Mouse (Mus musculus): Measurements from ENCODE around the gene Zc3h12c. TPM values are rescaled to one million over a fixed set of nuclear protein-coding genes. Genes with fewer than 3 reads are reported as not detected.

Zc3h12c gene
- total and polyA plus RNA-seq, 3 experiments = 1.3 TPM; not detected in 1

DNA sequence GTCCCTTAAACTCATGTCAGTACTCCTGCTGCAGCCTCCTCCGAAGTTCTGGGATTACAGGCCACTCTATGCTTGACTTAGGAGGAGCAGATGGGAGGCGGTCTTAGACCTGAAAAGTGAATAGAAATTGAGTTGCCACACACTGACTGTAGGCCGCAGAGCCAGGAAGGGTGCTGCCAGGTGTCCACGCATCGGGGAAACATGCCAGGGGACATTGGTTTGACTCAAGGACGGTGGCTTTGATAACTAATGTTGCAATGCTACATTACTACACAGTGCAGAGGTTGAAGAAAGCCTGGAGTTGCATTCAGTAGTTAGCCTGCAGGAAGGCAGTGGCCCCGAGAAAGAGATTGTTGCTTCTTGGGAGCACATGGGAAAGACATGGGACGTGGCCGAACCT is 76.6 kb downstream of the Zc3h12c start:
- no peak overlapping the region for H3K4me3 ChIP-seq (ENCODE audit: control insufficient read depth in 1 of 2, insufficient read depth in 1 of 2, low read depth in 2 of 2, low read length in 2 of 2)
- no peak overlapping the region for H3K27ac ChIP-seq (ENCODE audit: control insufficient read depth, low read depth, low read length)
- peaks cover 13 to 16% of the 10 kb centered on the region in 2 experiments for H3K36me3 ChIP-seq (ENCODE audit: control insufficient read depth in 1 of 2, insufficient read depth in 2 of 2, low read length in 2 of 2)
- TF ChIP-seq USF2 (IDR thresholded peaks at IDR 0.05; ENCODE audit: borderline replicate concordance in 1 of 2, insufficient read depth in 1 of 2, low read depth in 1 of 2, low read length in 2 of 2) = no peak
- no peak for TF ChIP-seq RCOR1 (IDR thresholded peaks at IDR 0.05; ENCODE audit: low read depth, low read length)
- TF ChIP-seq ZMIZ1 (IDR thresholded peaks at IDR 0.05; ENCODE audit: low read depth, low read length) = no peak
- no peak for TF ChIP-seq MEF2A (IDR thresholded peaks at IDR 0.05; ENCODE audit: extremely low read depth, insufficient replicate concordance, low read depth, low read length, poor library complexity, severe bottlenecking)
- TF ChIP-seq TCF12 (IDR thresholded peaks at IDR 0.05; ENCODE audit: low read depth, low read length) = no peak
- no peak for TF ChIP-seq TAL1 (IDR thresholded peaks at IDR 0.05; ENCODE audit: low read length)
- no peaks in the 10 kb centered on the region for H3K27me3 ChIP-seq (ENCODE audit: control insufficient read depth in 1 of 2, insufficient read depth in 2 of 2, low read length in 2 of 2)
- no peaks in the 10 kb centered on the region for H3K9me3 ChIP-seq (replicated peaks; ENCODE audit: insufficient read depth, low read length)
- H3K9ac ChIP-seq (ENCODE audit: control insufficient read depth, low read depth, low read length, poor library complexity, severe bottlenecking) = no peak overlapping the region
- H3K79me2 ChIP-seq (ENCODE audit: control insufficient read depth, insufficient read depth, low read length, poor library complexity) = no peaks in the 10 kb centered on the region
- DNase-seq (ENCODE audit: low read depth, low spot score) = no peak
- peaks cover 15 to 28% of the 10 kb centered on the region in 2 experiments for H3K4me1 ChIP-seq (ENCODE audit: control insufficient read depth in 1 of 2, insufficient read depth in 2 of 2, low read length in 2 of 2)

DNA sequence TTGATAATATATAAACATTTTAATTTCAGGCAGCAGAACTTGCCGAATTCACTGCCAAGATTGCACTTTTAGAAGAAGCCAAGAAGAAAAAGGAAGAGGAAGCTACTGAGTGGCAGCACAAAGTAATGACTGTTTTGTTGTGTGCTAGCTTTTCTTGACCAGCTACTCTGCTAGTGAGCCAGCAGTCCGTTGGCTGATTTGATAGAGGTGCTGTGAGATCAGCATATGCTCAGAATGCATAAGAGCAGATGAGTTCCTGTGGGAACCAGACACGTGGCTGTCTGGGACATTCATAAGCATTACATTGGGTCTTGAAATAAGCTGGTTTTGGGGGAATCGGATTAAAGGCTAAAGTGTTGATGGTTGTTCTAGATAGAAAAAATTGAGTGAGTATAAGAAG is 86.0 kb downstream of the Zc3h12c start:
- no peaks in the 10 kb centered on the region for H3K27me3 ChIP-seq (ENCODE audit: control insufficient read depth in 1 of 2, insufficient read depth in 2 of 2, low read length in 2 of 2)
- peaks cover 1% of the 10 kb centered on the region; the same call in 1 of the 2 replicates for H3K79me2 ChIP-seq (ENCODE audit: control insufficient read depth, insufficient read depth, low read length, poor library complexity)
- no peaks in the 10 kb centered on the region for H3K9me3 ChIP-seq (replicated peaks; ENCODE audit: insufficient read depth, low read length)
- peaks cover 18 to 52% of the 10 kb centered on the region in 2 experiments for H3K36me3 ChIP-seq (ENCODE audit: control insufficient read depth in 1 of 2, insufficient read depth in 2 of 2, low read length in 2 of 2)
- no peak overlapping the region; the same call in 1 of the 2 replicates for H3K9ac ChIP-seq (ENCODE audit: control insufficient read depth, low read depth, low read length, poor library complexity, severe bottlenecking)
- peak; percentile 61 for DNase-seq (ENCODE audit: low read depth, low spot score)
- peak overlapping the region; percentile 43 for H3K27ac ChIP-seq (ENCODE audit: control insufficient read depth, low read depth, low read length)
- TF ChIP-seq ELF1 (IDR thresholded peaks at IDR 0.05; ENCODE audit: low read depth, low read length) (peak; percentile 17; the same call in 1 of the 2 replicates), MXI1 (IDR thresholded peaks at IDR 0.05; ENCODE audit: low read depth, low read length) (0 out of 2 replicates have a peak, but pooled peaks have one; percentile 59), SIN3A (IDR thresholded peaks at IDR 0.05; ENCODE audit: low read length) (0 out of 2 replicates have a peak, but pooled peaks have one; percentile 10), ZKSCAN1 (IDR thresholded peaks at IDR 0.05; ENCODE audit: low read depth, low read length) (no peak)
- H3K4me1 ChIP-seq (ENCODE audit: control insufficient read depth in 1 of 2, insufficient read depth in 2 of 2, low read length in 2 of 2) = peaks cover 10 to 17% of the 10 kb centered on the region in 2 experiments
- no peak overlapping the region for H3K4me3 ChIP-seq (ENCODE audit: control insufficient read depth in 1 of 2, insufficient read depth in 1 of 2, low read depth in 2 of 2, low read length in 2 of 2)

DNA sequence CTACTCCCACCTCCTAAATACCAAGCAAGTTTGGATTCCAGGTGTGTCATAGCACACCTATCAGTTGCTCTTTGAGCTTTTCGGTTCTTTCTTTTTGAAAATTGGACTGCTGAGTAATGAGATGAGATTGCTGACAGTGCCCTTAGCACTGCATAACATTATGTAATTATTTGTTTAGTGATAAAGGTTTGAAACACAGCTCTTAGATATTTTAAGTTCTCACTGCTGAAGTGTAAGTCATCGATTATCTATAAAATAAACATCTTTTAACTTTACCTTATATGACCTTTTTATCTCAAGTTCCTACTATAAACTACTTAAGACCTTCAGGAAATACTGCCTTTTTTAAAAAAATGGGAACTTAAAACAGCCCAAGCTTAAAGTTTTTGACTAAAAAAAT is 86.4 kb downstream of the Zc3h12c start:
- Histone ChIP-seq H3K4me3 (ENCODE audit: control insufficient read depth in 1 of 2, insufficient read depth in 1 of 2, low read depth in 2 of 2, low read length in 2 of 2) (peak overlapping the region in 1 of 2 experiments; percentile 16; a peak in 1 of 4 replicates), H3K27ac (ENCODE audit: control insufficient read depth, low read depth, low read length) (peak overlapping the region; percentile 62), H3K27me3 (ENCODE audit: control insufficient read depth in 1 of 2, insufficient read depth in 2 of 2, low read length in 2 of 2) (no peaks in the 10 kb centered on the region), H3K4me1 (ENCODE audit: control insufficient read depth in 1 of 2, insufficient read depth in 2 of 2, low read length in 2 of 2) (peaks cover 10 to 17% of the 10 kb centered on the region in 2 experiments), H3K9me3 (replicated peaks; ENCODE audit: insufficient read depth, low read length) (no peaks in the 10 kb centered on the region), H3K79me2 (ENCODE audit: control insufficient read depth, insufficient read depth, low read length, poor library complexity) (peaks cover 1% of the 10 kb centered on the region; the same call in 1 of the 2 replicates), H3K9ac (ENCODE audit: control insufficient read depth, low read depth, low read length, poor library complexity, severe bottlenecking) (no peak overlapping the region), H3K36me3 (ENCODE audit: control insufficient read depth in 1 of 2, insufficient read depth in 2 of 2, low read length in 2 of 2) (peaks cover 18 to 54% of the 10 kb centered on the region in 2 experiments)
- no peak for DNase-seq (ENCODE audit: low read depth, low spot score)
- TF ChIP-seq MXI1 (IDR thresholded peaks at IDR 0.05; ENCODE audit: low read depth, low read length) (no peak), ETS1 (IDR thresholded peaks at IDR 0.05; ENCODE audit: low read depth, low read length) (peak; percentile 86), SIN3A (IDR thresholded peaks at IDR 0.05; ENCODE audit: low read length) (peak; percentile 50), MYC (IDR thresholded peaks at IDR 0.05; ENCODE audit: low read depth, low read length) (no peak), BHLHE40 (IDR thresholded peaks at IDR 0.05; ENCODE audit: borderline replicate concordance, low read depth, low read length) (no peak), GABPA (IDR thresholded peaks at IDR 0.05; ENCODE audit: low read depth, low read length) (no peak), ZNF384 (IDR thresholded peaks at IDR 0.05; ENCODE audit: low read depth, low read length) (peak; percentile 46; the same call in 1 of the 2 replicates), TCF12 (IDR thresholded peaks at IDR 0.05; ENCODE audit: low read depth, low read length) (peak; percentile 42; the same call in 1 of the 2 replicates), GATA1 (IDR thresholded peaks at IDR 0.05; ENCODE audit: low read depth, low read length) (peak; percentile 56; the same call in 1 of the 2 replicates), EP300 (IDR thresholded peaks at IDR 0.05; ENCODE audit: low read depth in 1 of 2, low read length in 2 of 2) (peak; percentile 19 to 36; a peak in 2 of 4 replicates)

Data from MEL (cell line).